Mouse (Mus musculus) ES-Bruce4 (cell line): ENCODE data around the gene Olfr1160.

Source experiments
- CTCF ChIP-seq: IDR thresholded peaks from one replicate; pipeline ENCODE4 v1.8.1; 2011; ENCODE audit warnings: low read depth, low read length
- EP300 ChIP-seq: IDR thresholded peaks from 2 replicates; pipeline ENCODE4 v1.6.1; 2011; ENCODE audit warnings: low read depth, low read length; ENCODE audit not compliant: insufficient read depth
- POLR2A ChIP-seq: IDR thresholded peaks from one replicate; pipeline ENCODE4 v1.8.1; 2011; ENCODE audit warnings: low read length; ENCODE audit not compliant: insufficient read depth

GRCm38 (mm10) chr2:87968199-87968598, 39.9 kb downstream of the Olfr1160 start, which contains the start of gene Olfr1157:
- no peak for TF ChIP-seq CTCF
- no peak for TF ChIP-seq POLR2A
- TF ChIP-seq EP300, result no peak
